Mouse (Mus musculus) heart, postnatal 0 days (tissue): ENCODE data around the gene Bicral.

Experiments used
- CTCF ChIP-seq: IDR thresholded peaks from 2 replicates; pipeline ENCODE4 v1.5.1; 2016; ENCODE audit warnings: antibody characterized with exemption, control low read depth, low read depth
- EP300 ChIP-seq: IDR thresholded peaks from 2 replicates; pipeline ENCODE4 v1.6.1; 2016; ENCODE audit warnings: antibody characterized with exemption, low read depth

DNA sequence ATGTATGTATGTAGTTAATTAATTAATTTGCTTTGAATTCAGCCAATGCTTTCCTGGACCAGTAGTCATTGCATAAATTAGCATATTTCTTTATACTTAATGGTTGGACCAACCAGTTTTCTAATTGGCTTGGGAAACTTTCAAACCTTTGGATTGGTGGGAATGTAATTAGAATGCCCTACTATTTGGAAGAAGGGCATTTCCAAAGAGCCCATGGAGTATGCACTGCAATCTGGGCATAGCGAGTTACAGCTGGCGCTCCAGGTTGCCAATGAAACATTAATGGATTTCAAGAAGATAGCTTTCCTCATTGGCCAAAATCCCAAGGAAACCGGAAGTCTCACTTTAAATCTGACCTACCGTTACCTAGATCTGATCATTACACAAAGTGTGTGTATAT is 1.8 kb upstream of the Bicral start:
- TF ChIP-seq CTCF (no peak), EP300 (no peak)
